Mouse (Mus musculus) limb, embryonic 11.5 days (tissue): ENCODE data around the gene Gjc2. TPM values are rescaled to one million over a fixed set of nuclear protein-coding genes. Genes with fewer than 3 reads are reported as not detected.

Experiments
- ATAC-seq: fragments of 200-750 bp; cut with Nextera tagmentation; 2 replicates; pipeline ENCODE4 v1.8.0; 2017; ENCODE audit warnings: low read depth; ENCODE audit not compliant: insufficient number of reproducible peaks, low FRiP score, low TSS enrichment
- DNase-seq: peaks from one replicate; pipeline ENCODE4 v3.0.0-alpha.2; 2015; ENCODE audit warnings: low spot score
- H3K27ac ChIP-seq: fragments of 300-500 bp; sonication (generic); replicated peaks from 2 replicates; pipeline ENCODE4 v1.5.1; 2014; ENCODE audit warnings: low read depth, mild to moderate bottlenecking, low read length
- H3K27me3 ChIP-seq: fragments of 300-500 bp; sonication (generic); 2 replicates; pipeline ENCODE4 v1.6.1; 2014; ENCODE audit warnings: mild to moderate bottlenecking, low read length, mixed read lengths; ENCODE audit not compliant: control insufficient read depth, insufficient read depth
- H3K36me3 ChIP-seq: fragments of 300-500 bp; sonication (generic); 2 replicates; pipeline ENCODE4 v1.6.1; 2014; ENCODE audit warnings: mild to moderate bottlenecking, low read length, moderate library complexity, mixed read lengths; ENCODE audit not compliant: control insufficient read depth, insufficient read depth
- H3K4me1 ChIP-seq: fragments of 300-500 bp; sonication (generic); 2 replicates; pipeline ENCODE4 v1.6.1; 2014; ENCODE audit warnings: low read length, mixed read lengths; ENCODE audit not compliant: control insufficient read depth, insufficient read depth
- H3K4me2 ChIP-seq: fragments of 300-500 bp; sonication (generic); 2 replicates; pipeline ENCODE4 v1.6.1; 2014; ENCODE audit warnings: low read depth, mild to moderate bottlenecking, moderate library complexity; ENCODE audit not compliant: severe bottlenecking
- H3K4me3 ChIP-seq: fragments of 300-500 bp; sonication (generic); 2 replicates; pipeline ENCODE4 v1.5.1; 2014; ENCODE audit warnings: low read depth, low read length
- H3K9ac ChIP-seq: fragments of 300-500 bp; sonication (generic); 2 replicates; pipeline ENCODE4 v1.6.1; 2014; ENCODE audit warnings: mild to moderate bottlenecking, low read length
- H3K9me3 ChIP-seq: fragments of 300-500 bp; sonication (generic); 2 replicates; pipeline ENCODE4 v1.6.1; 2016; ENCODE audit warnings: low read length; ENCODE audit not compliant: control insufficient read depth
- WGBS: fragments of 180-500 bp; shearing (Covaris S2); extraction: QIAGEN DNeasy Blood & Tissue Kit; methylation state at CpG from one replicate; pipeline ENCODE4 v1.1.7; 2014; 5-methylcytosine and 5-hydroxymethylcytosine counted together
- polyA plus RNA-seq: library from polyadenylated mRNA; unstranded; fragments of >200 nt; fragmentation: Nextera tagmentation; extraction: Ambion mirVana; gene quantifications from 2 replicates; pipeline ENCODE4 v1.2.1, GENCODE M21; 2014

Gene Gjc2
- polyA plus RNA-seq, 1 experiment from 2014 or later, result 0.15 TPM

DNA sequence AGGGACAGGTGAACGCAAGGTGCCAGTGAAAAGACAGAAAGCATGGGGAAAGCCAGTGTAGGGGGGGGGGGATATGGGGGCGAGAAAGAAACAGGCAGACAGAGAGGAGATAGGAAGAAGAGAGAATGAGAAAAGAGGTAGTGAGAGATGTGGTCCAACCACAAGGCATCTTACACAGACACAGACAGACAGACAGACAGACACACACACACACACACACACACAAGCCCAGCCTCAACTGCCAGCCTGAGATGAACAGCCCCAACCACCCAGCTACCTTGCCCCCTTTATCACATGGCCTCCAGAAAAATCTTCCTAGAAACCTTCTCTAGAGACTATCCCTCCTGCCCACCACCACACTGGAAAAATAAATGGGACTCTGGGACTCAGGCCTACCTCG, 50.9 kb downstream of the Gjc2 start:
- no peak overlapping the region for H3K4me2 ChIP-seq
- no peaks in the 10 kb centered on the region for H3K36me3 ChIP-seq
- no peak overlapping the region for H3K27ac ChIP-seq
- WGBS, result 82% methylated on average over 2 of the region's 3 CpGs
- 0 out of 2 replicates have a peak, but pooled peaks cover 3% of the 10 kb centered on the region for H3K4me1 ChIP-seq
- H3K4me3 ChIP-seq, result no peak overlapping the region
- H3K9me3 ChIP-seq, result no peaks in the 10 kb centered on the region
- DNase-seq (no peak), ATAC-seq (no peak)
- H3K27me3 ChIP-seq, result peaks cover 43% of the 10 kb centered on the region
- no peak overlapping the region for H3K9ac ChIP-seq

DNA sequence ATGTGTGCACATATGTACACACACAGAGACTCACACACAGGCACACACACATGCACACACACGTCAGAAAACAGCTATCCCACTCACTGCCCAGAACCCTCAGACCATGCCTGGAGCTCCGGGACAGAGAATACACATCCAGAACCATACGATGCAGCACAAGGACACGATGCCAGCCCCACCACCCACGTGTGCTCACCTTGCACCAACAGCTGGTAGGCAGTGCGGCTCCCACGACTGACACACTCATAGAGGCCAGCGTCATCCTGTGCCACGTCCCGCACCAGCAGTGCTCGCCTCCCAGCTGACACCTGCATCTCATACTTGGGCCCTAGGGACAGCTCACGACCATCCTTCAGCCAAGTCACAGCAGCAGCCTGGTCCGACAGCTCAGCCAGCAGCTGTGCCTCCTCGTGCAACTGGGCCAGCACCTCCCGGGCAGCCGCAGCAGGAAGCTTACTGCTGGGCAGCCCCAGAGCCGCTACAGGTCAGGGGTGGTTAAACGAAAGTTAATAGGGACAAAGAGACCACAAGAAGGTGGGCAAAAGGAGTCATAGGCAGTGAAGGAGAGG, 51.6 kb downstream of the Gjc2 start:
- H3K36me3 ChIP-seq, result no peaks in the 10 kb centered on the region
- no peak overlapping the region for H3K4me3 ChIP-seq
- H3K27me3 ChIP-seq, result peaks cover 36% of the 10 kb centered on the region
- H3K4me2 ChIP-seq, result no peak overlapping the region
- no peak overlapping the region for H3K27ac ChIP-seq
- 64% methylated on average over 18 of the region's 18 CpGs for whole genome bisulfite sequencing
- H3K4me1 ChIP-seq, result 0 out of 2 replicates have a peak, but pooled peaks cover 3% of the 10 kb centered on the region
- H3K9ac ChIP-seq, result no peak overlapping the region
- no peak for ATAC-seq
- DNase-seq, result no peak
- no peaks in the 10 kb centered on the region for H3K9me3 ChIP-seq

DNA sequence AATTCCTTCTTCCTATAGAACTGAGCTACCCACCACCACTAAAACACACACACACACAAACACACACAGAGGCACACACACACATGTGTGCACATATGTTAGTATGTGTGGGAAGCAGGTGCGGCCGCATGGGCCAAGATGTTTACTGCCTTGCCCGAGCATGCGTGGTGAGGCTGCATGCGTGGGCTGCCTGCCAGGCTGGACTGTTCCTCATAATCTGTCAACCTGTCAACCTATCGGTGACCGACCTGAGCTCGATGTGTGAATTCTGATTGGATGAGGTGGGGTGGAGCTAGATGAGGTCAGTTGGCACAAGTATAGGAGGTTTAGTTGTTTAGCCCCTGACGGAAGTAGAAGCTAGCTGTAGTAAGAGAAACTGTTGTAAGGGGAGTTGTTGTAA, 52.2 kb downstream of the Gjc2 start:
- H3K36me3 ChIP-seq, result no peaks in the 10 kb centered on the region
- ATAC-seq (no peak), DNase-seq (no peak)
- H3K4me3 ChIP-seq, result no peak overlapping the region
- no peak overlapping the region for H3K9ac ChIP-seq
- H3K9me3 ChIP-seq, result no peaks in the 10 kb centered on the region
- peaks cover 30% of the 10 kb centered on the region for H3K27me3 ChIP-seq
- H3K4me1 ChIP-seq, result 0 out of 2 replicates have a peak, but pooled peaks cover under 1% of the 10 kb centered on the region
- 87% methylated on average over 9 of the region's 9 CpGs for WGBS
- no peak overlapping the region for H3K4me2 ChIP-seq
- H3K27ac ChIP-seq, result no peak overlapping the region

Other genes with a start within 250 kb of the Gjc2 start
- 269 and 275 TPM in 2 replicates for gene Rnf187, start 244.3 kb downstream of the Gjc2 start, polyA plus RNA-seq
- 8.8 and 11.1 TPM in 2 replicates for gene Hist3h2ba, start 234.3 kb downstream of the Gjc2 start, polyA plus RNA-seq
- gene Hist3h2a, start 228.5 kb downstream of the Gjc2 start, polyA plus RNA-seq, result 17.9 and 19.2 TPM in 2 replicates
- 0.25 and 0.27 TPM in 2 replicates for gene Trim17, start 228.5 kb downstream of the Gjc2 start, polyA plus RNA-seq
- gene Trim11, start 205.1 kb downstream of the Gjc2 start, polyA plus RNA-seq, result 19.0 and 20.5 TPM in 2 replicates
- 0.08 and 0.18 TPM in 2 replicates for gene Obscn, start 46.8 kb downstream of the Gjc2 start, polyA plus RNA-seq
- 1.5 and 2.1 TPM in 2 replicates for gene Iba57, start 19.5 kb downstream of the Gjc2 start, polyA plus RNA-seq
- gene Guk1, start 9.0 kb upstream of the Gjc2 start, polyA plus RNA-seq, result 136 and 149 TPM in 2 replicates
- 104 and 106 TPM in 2 replicates for gene Mrpl55, start 19.3 kb upstream of the Gjc2 start, polyA plus RNA-seq
- 41.7 and 41.8 TPM in 2 replicates for gene 2310033P09Rik, start 25.1 kb upstream of the Gjc2 start, polyA plus RNA-seq
- gene Arf1, start 45.1 kb upstream of the Gjc2 start, polyA plus RNA-seq, result 647 and 649 TPM in 2 replicates
- gene Wnt3a, start 107.5 kb upstream of the Gjc2 start, polyA plus RNA-seq, result 0.07 and 0.28 TPM in 2 replicates
- 1.1 and 1.8 TPM in 2 replicates for gene Wnt9a, start 123.7 kb upstream of the Gjc2 start, polyA plus RNA-seq
- gene Prss38, start 192.4 kb upstream of the Gjc2 start, polyA plus RNA-seq, result not detected in 2 replicates